Mouse (Mus musculus): ENCODE data around the gene Lrrc31. TPM values are rescaled to one million over a fixed set of nuclear protein-coding genes. Genes with fewer than 3 reads are reported as not detected.

The Lrrc31 gene
- polyA plus RNA-seq, 1 experiment from 2014 or later = not detected

DNA sequence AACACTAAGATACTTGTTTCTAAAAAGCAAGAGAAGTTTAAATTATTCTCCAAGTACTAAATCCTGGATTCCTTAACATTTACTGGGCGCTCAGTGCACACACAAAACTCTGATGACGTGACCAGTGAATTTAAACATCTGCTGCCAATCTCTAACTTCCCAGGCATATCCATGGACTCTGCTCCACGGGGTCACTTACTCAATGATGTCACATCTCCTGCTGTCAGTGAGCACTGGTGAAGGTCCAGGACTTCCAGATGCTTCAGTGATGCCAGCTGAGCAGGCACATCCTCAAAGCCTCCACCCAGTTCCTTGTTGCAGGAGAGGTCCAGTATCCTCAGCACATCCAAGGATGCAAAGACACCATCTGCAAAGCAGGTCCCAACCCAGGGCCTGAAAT, 12.4 kb downstream of the Lrrc31 start:
- Histone ChIP-seq H3K9ac (no peak overlapping the region), H3K27ac (ENCODE audit: poor library complexity, severe bottlenecking) (no peak overlapping the region), H3K4me2 (no peak overlapping the region), H3K4me3 (no peak overlapping the region), H3K4me1 (replicated peaks) (peaks cover 8% of the 10 kb centered on the region; the same call in 1 of the 2 replicates), H3K9me3 (replicated peaks) (no peaks in the 10 kb centered on the region), H3K36me3 (no peaks in the 10 kb centered on the region), H3K27me3 (replicated peaks) (no peaks in the 10 kb centered on the region)
- WGBS = 57% methylated on average over 3 of the region's 3 CpGs
- ATAC-seq (ENCODE audit: insufficient number of reproducible peaks, low FRiP score) = no peak

DNA sequence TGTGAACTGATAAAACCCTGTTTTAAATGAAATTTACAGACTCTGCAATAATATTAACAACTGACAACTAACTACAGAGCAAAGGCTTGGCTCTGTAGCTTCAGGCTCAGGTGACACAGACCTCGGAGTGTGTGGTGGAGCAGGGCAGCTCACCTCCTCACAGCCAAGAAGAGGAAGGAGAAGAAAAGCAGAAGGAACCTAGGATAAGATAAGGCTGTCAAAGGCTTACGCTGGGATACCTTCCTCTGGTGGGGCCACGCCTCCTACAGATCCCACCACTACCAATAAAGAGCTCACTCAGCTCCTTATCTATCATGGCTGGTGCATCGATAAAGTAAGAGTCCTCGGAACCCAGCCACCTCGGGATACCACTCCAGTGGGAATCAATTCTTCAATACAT, 16.5 kb downstream of the Lrrc31 start:
- no peak overlapping the region for H3K9ac ChIP-seq
- peaks cover 8% of the 10 kb centered on the region; the same call in 1 of the 2 replicates for H3K4me1 ChIP-seq (replicated peaks)
- ATAC-seq (ENCODE audit: insufficient number of reproducible peaks, low FRiP score) = no peak
- H3K4me3 ChIP-seq = no peak overlapping the region
- no peaks in the 10 kb centered on the region for H3K27me3 ChIP-seq (replicated peaks)
- no peaks in the 10 kb centered on the region for H3K9me3 ChIP-seq (replicated peaks)
- 17% methylated on average over 6 of the region's 6 CpGs for WGBS
- H3K36me3 ChIP-seq = no peaks in the 10 kb centered on the region
- no peak overlapping the region for H3K27ac ChIP-seq (ENCODE audit: poor library complexity, severe bottlenecking)
- no peak overlapping the region for H3K4me2 ChIP-seq

DNA sequence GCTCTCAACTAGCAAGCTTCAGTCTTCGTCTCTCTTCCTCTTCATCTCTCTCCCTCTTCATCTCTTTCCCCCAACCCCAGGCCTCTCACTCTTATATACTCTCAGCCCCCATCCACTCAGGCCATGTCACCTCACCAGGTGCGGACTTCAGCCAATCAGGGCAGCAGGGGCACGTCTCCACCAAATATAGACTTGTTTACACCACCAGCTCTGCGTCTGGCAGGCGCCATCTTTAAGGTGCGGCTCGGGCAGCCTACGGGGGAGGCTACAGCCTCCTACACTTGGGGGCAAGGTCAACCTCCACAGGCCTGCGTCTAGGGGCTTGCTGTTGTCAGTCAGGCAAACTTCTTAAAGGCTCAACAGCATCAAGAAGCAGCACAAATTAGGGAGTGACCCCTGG, 41.2 kb downstream of the Lrrc31 start:
- WGBS = 82% methylated on average over 9 of the region's 9 CpGs
- H3K27me3 ChIP-seq (replicated peaks) = no peaks in the 10 kb centered on the region
- no peak overlapping the region for H3K9ac ChIP-seq
- H3K27ac ChIP-seq (ENCODE audit: poor library complexity, severe bottlenecking) = no peak overlapping the region
- no peaks in the 10 kb centered on the region for H3K36me3 ChIP-seq
- no peak for ATAC-seq (ENCODE audit: insufficient number of reproducible peaks, low FRiP score)
- no peak overlapping the region for H3K4me3 ChIP-seq
- H3K9me3 ChIP-seq (replicated peaks) = no peaks in the 10 kb centered on the region
- H3K4me1 ChIP-seq (replicated peaks) = no peaks in the 10 kb centered on the region
- no peak overlapping the region for H3K4me2 ChIP-seq

DNA sequence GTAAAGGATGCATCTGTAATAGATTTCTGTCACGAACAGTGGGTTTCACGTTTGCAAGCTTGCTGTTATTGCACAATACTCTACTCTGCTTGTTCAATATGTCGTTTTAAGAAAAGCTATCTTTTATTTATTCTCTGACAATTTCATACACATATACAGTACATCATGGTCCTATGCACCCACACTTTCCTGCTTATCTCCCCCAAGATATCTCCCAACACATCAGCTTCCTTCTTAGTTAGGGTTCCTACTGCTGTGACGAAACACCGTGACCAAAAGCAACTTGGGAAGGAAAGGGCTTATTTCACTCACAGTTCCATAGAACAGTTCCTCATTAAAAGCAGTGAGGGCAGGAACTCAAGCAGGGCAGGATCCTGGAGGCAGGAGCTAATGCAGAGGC, 43.7 kb downstream of the Lrrc31 start:
- WGBS = 83% methylated on average over 5 of the region's 5 CpGs
- H3K27me3 ChIP-seq (replicated peaks) = peaks cover 15% of the 10 kb centered on the region

DNA sequence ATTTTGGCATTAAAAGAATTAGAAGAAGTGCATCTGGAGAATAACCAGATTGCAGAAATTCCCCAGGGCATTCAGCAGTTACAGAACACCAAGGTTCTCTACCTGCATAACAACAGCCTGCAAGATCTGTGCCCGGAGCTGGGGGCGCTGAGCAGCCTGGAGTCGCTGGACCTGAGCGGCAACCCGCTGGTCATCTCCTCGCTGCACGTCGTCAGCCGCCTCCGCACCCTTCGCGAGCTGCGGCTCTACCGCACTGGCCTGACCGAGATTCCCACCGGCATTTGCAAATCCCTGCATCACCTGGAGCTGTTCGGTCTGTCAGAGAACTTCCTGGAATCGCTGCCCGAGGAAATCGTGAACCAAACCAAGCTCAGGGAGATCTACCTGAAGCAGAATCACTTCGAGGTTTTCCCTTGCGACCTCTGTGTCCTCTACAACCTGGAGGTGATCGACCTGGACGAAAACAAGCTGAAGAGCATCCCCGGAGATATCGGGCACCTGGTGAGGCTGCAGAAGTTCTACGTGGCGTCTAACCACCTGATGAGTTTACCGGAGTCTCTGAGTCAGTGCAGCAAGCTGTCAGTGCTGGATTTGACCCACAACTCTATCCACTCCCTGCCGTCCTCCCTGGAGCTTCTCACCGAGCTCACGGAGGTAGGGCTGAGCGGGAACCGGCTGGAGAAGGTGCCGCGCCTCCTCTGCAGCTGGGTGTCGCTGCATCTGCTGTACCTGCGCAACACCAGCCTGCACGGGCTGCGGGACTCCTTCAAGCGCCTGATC, 49.4 kb downstream of the Lrrc31 start:
- WGBS = under 1% methylated on average over 41 of the region's 41 CpGs
- Histone ChIP-seq H3K36me3 (no peaks in the 10 kb centered on the region), H3K27ac (ENCODE audit: poor library complexity, severe bottlenecking) (no peak overlapping the region), H3K4me3 (peak overlapping the region; percentile 55), H3K9ac (peak overlapping the region; percentile 51; the same call in 1 of the 2 replicates), H3K9me3 (replicated peaks) (no peaks in the 10 kb centered on the region), H3K4me1 (replicated peaks) (peaks cover 12% of the 10 kb centered on the region), H3K27me3 (replicated peaks) (peaks cover 40% of the 10 kb centered on the region), H3K4me2 (peak overlapping the region; percentile 91)
- ATAC-seq (ENCODE audit: insufficient number of reproducible peaks, low FRiP score) = no peak

More for the DNA sequence above, 43.7 kb downstream of the Lrrc31 start:
- Histone ChIP-seq H3K4me1 (replicated peaks) (no peaks in the 10 kb centered on the region), H3K9ac (no peak overlapping the region), H3K4me2 (no peak overlapping the region), H3K36me3 (no peaks in the 10 kb centered on the region), H3K4me3 (no peak overlapping the region), H3K27ac (ENCODE audit: poor library complexity, severe bottlenecking) (no peak overlapping the region), H3K9me3 (replicated peaks) (no peaks in the 10 kb centered on the region)
- ATAC-seq (ENCODE audit: insufficient number of reproducible peaks, low FRiP score) = no peak

DNA sequence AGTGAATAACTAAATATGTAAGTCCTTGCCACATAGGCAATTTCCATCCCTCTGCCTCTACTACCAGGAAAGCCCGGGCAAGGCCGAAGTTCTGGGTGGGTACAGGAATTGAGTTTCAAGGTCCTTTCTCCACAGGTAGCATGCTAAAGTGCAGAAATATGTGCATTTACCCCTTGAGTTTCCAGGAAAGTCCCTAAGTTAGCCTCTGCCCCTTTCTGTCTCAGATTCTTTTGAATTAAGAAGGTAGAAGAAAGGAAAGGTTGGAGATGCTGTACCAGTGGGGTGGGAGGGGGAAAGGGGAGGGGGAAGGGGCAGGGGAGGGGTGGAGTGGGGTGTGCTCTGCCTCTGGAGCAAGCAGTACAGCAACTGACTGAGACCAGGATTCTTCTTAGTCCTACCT, 51.2 kb downstream of the Lrrc31 start:
- Histone ChIP-seq H3K4me2 (no peak overlapping the region), H3K4me3 (no peak overlapping the region), H3K27me3 (replicated peaks) (peaks cover 40% of the 10 kb centered on the region), H3K9ac (no peak overlapping the region), H3K9me3 (replicated peaks) (no peaks in the 10 kb centered on the region), H3K36me3 (no peaks in the 10 kb centered on the region), H3K4me1 (replicated peaks) (peaks cover 12% of the 10 kb centered on the region), H3K27ac (ENCODE audit: poor library complexity, severe bottlenecking) (no peak overlapping the region)
- ATAC-seq (ENCODE audit: insufficient number of reproducible peaks, low FRiP score) = no peak
- WGBS = 98% methylated on average over 2 of the region's 2 CpGs

DNA sequence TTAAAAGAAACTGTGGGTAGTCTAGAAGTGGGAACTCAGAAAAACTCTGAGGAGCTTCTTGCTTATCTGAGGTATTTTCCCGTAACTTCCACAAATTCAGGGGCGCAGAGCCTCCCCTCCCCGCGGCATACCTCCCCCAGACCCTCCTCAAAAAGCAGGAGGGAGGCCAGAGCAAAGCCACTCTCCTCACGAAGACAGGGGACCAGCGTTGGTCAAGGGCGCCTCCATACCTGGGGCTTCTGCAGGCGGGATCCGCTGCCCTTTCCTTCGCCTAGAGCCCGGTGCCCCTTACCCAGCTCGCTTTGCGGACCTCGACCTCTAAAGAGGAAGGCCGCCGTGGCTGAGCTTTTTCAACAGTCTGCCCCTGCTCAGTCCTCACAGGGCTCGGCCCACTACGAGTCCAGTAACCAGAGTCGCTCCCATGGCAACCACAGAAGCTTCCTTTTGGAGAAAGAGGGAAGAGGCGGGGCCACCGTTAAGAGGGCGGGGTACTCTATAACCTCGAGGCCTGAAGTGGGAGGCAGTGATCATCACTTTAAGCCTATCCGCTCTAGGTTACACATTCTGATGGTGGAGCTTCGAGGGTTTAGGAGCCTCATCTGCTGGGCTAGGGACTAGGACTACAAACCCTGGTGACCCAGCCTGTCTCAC, 52.1 kb downstream of the Lrrc31 start, which contains the start of gene Lrrc34:
Gene Lrrc34, minus strand, starts transcription at position 430 of the 651 bp plus-strand sequence.
- peak within 1 kb of the TSS; percentile 52 for H3K4me3 ChIP-seq
- H3K4me1 ChIP-seq (replicated peaks) = peaks cover 12% of the 10 kb centered on the region
- peak within 1 kb of the TSS; percentile 94 for H3K4me2 ChIP-seq
- no peaks in the 10 kb centered on the region for H3K36me3 ChIP-seq
- peaks cover 40% of the 10 kb centered on the region for H3K27me3 ChIP-seq (replicated peaks)
- WGBS = under 1% methylated on average over 25 of the region's 25 CpGs
- no peaks in the 10 kb centered on the region for H3K9me3 ChIP-seq (replicated peaks)
- H3K27ac ChIP-seq (ENCODE audit: poor library complexity, severe bottlenecking) = no peak within 1 kb of the TSS
- peak; percentile 75 for ATAC-seq (ENCODE audit: insufficient number of reproducible peaks, low FRiP score)
- H3K9ac ChIP-seq = peak within 1 kb of the TSS; percentile 77

DNA sequence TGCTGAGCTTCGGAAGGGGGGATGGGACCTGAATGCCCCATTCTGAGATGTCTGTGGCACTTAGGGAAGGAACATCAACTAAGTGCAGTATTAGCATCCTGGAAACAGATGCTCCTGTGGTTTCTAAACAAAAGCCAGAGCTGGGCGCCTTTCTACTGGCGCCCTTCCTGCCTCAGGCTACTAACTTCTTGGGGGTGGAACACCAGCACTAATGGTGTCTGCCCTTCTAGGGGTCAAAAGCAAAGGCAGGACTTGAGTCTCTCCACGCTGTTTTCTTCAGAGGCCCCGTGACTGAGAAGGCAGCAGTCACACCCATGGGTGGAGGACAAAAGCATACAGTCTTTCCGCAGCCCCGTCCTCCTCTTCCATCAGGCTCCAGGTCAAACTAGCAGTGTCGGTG, 52.9 kb downstream of the Lrrc31 start:
- H3K4me1 ChIP-seq (replicated peaks) = peaks cover 12% of the 10 kb centered on the region
- H3K4me2 ChIP-seq = no peak overlapping the region
- WGBS = 45% methylated on average over 8 of the region's 8 CpGs
- no peaks in the 10 kb centered on the region for H3K36me3 ChIP-seq
- no peak overlapping the region for H3K9ac ChIP-seq
- H3K4me3 ChIP-seq = no peak overlapping the region
- H3K9me3 ChIP-seq (replicated peaks) = no peaks in the 10 kb centered on the region
- H3K27ac ChIP-seq (ENCODE audit: poor library complexity, severe bottlenecking) = no peak overlapping the region
- ATAC-seq (ENCODE audit: insufficient number of reproducible peaks, low FRiP score) = no peak
- peaks cover 33% of the 10 kb centered on the region for H3K27me3 ChIP-seq (replicated peaks)

DNA sequence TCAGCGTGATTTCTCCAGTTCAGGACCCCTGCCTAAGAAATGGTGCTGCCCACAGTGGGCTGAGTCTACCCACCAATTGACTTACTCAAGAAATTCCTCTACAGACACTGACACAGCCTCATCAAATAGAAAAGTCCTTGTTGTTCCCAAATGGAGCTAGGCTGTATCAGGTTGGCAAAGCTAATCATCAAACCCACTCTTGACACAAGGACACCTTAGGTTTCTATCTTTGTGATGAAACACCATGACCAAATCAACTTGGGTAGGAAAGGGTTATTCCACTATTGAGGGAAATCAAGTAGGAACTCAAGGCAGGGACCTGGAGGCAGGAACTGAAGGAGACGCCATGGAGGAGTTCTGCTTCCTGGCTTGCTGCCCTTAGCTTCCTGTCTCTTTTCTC, 55.4 kb downstream of the Lrrc31 start, which contains the start of gene Lrriq4:
Gene Lrriq4, plus strand, starts transcription at position 301 of the 400 bp plus-strand sequence.
- no peaks in the 10 kb centered on the region for H3K9me3 ChIP-seq (replicated peaks)
- no peak for ATAC-seq (ENCODE audit: insufficient number of reproducible peaks, low FRiP score)
- H3K9ac ChIP-seq = no peak within 1 kb of the TSS
- no peak within 1 kb of the TSS for H3K4me2 ChIP-seq
- H3K36me3 ChIP-seq = no peaks in the 10 kb centered on the region
- no peak within 1 kb of the TSS for H3K27ac ChIP-seq (ENCODE audit: poor library complexity, severe bottlenecking)
- WGBS = 56% methylated on average over 2 of the region's 2 CpGs
- H3K4me1 ChIP-seq (replicated peaks) = peaks cover 6% of the 10 kb centered on the region; the same call in 1 of the 2 replicates
- peaks cover 10% of the 10 kb centered on the region for H3K27me3 ChIP-seq (replicated peaks)
- H3K4me3 ChIP-seq = no peak within 1 kb of the TSS

DNA sequence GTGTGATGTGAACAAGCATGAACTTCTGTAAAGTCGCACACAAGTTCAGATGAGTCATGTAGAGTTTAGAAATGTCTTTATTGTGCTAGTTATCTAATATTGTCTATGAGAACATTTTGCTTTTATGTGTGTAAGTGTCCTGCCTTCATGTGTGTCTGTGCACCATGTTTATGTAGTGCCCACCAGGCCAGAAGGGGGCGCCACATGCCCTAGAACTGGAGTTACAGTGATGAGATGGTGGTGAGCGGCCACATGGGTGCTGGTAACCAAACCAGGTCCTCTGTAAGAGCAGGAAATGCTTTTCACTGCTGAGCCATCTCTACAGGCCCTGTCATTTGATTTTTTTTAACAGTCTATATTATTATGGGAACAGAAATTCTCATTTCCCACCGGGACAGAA, 64.0 kb downstream of the Lrrc31 start:
- Histone ChIP-seq H3K9me3 (replicated peaks) (no peaks in the 10 kb centered on the region), H3K4me1 (replicated peaks) (no peaks in the 10 kb centered on the region), H3K4me2 (no peak overlapping the region), H3K27ac (ENCODE audit: poor library complexity, severe bottlenecking) (no peak overlapping the region), H3K27me3 (replicated peaks) (no peaks in the 10 kb centered on the region), H3K36me3 (0 out of 2 replicates have a peak, but pooled peaks cover 3% of the 10 kb centered on the region), H3K9ac (no peak overlapping the region), H3K4me3 (no peak overlapping the region)
- no peak for ATAC-seq (ENCODE audit: insufficient number of reproducible peaks, low FRiP score)
- 78% methylated on average over 4 of the region's 4 CpGs for WGBS

DNA sequence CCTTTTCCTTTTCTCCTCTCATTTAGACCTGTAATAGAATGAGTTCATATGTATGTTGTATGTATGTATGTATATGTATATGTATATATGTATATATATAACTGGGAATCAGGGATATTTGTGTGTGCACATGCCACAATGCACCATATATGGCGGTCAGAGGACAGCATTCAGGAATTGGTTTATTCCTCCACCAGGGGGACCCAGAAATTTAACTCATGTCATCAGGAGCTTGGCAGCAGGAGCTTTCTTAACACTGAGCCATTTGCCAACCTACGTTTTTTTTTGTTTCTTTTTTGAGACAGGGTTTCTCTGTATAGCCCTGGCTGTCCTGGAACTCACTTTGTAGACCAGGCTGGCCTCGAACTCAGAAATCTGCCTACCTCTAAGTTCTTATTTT, 66.0 kb downstream of the Lrrc31 start:
- no peaks in the 10 kb centered on the region for H3K9me3 ChIP-seq (replicated peaks)
- no peaks in the 10 kb centered on the region for H3K27me3 ChIP-seq (replicated peaks)
- H3K27ac ChIP-seq (ENCODE audit: poor library complexity, severe bottlenecking) = no peak overlapping the region
- H3K4me1 ChIP-seq (replicated peaks) = no peaks in the 10 kb centered on the region
- no peak for ATAC-seq (ENCODE audit: insufficient number of reproducible peaks, low FRiP score)
- 0 out of 2 replicates have a peak, but pooled peaks cover 3% of the 10 kb centered on the region for H3K36me3 ChIP-seq
- no peak overlapping the region for H3K9ac ChIP-seq
- no peak overlapping the region for H3K4me2 ChIP-seq
- no peak overlapping the region for H3K4me3 ChIP-seq
- 55% methylated on average over 3 of the region's 3 CpGs for WGBS
